Mouse (Mus musculus): Measurements from ENCODE around the gene Krt35. TPM values are rescaled to one million over a fixed set of nuclear protein-coding genes. Genes with fewer than 3 reads are reported as not detected.

The Krt35 gene
- total RNA-seq, 2 experiments from 2014 or later: not detected

GRCm38 (mm10) chr11:100067293-100068036 lies 28.6 kb downstream of the Krt35 start:
- intact Hi-C loops (cut with DNase I): no loop called here
- no peak for DNase-seq

GRCm38 (mm10) chr11:100066236-100067010 lies 29.6 kb downstream of the Krt35 start:
- intact Hi-C loops (cut with DNase I): no loop called here
- no peak for DNase-seq

- DNase-seq: no peak
- intact Hi-C loops (cut with DNase I): no loop called here
Observed at GRCm38 (mm10) chr11:100058875-100059274, 37.2 kb downstream of the Krt35 start.

- intact Hi-C loops (cut with DNase I): no loop called here
- DNase-seq: no peak
Observed at GRCm38 (mm10) chr11:100055686-100056655, 40.1 kb downstream of the Krt35 start.

- DNase-seq: no peak
- intact Hi-C loops (cut with DNase I): no loop called here
Observed at GRCm38 (mm10) chr11:100050451-100050850, 45.6 kb downstream of the Krt35 start, which contains the start of gene Krt31. Gene Krt31, minus strand, starts transcription at chr11:100050551.

GRCm38 (mm10) chr11:100047193-100047592 lies 48.8 kb downstream of the Krt35 start:
- intact Hi-C loops (cut with DNase I): no loop called here
- no peak for DNase-seq

GRCm38 (mm10) chr11:100046303-100046866 lies 49.7 kb downstream of the Krt35 start:
- intact Hi-C loops (cut with DNase I): no loop called here
- DNase-seq: no peak

Other genes with a start within 250 kb of the Krt35 start
- not detected for gene Krtap4-16, start 244.6 kb downstream of the Krt35 start, total RNA-seq (2021)
- not detected for gene Gm11568, start 238.3 kb downstream of the Krt35 start, total RNA-seq (2021)
- gene Gm11559, start 231.8 kb downstream of the Krt35 start, total RNA-seq (2021): not detected
- gene Krtap9-1, start 222.9 kb downstream of the Krt35 start, total RNA-seq (2021): not detected
- gene Gm11567, start 217.1 kb downstream of the Krt35 start, total RNA-seq (2021): not detected
- gene Krtap31-1, start 188.3 kb downstream of the Krt35 start, total RNA-seq (2021): not detected
- gene Gm11565, start 181.5 kb downstream of the Krt35 start, total RNA-seq (2021): not detected
- not detected for gene Krtap31-2, start 159.9 kb downstream of the Krt35 start, total RNA-seq (2021)
- not detected for gene Krtap9-5, start 147.8 kb downstream of the Krt35 start, total RNA-seq (2021)
- not detected for gene Krtap29-1, start 117.2 kb downstream of the Krt35 start, total RNA-seq (2021)
- not detected for gene Krtap16-1, start 109.6 kb downstream of the Krt35 start, total RNA-seq (2021)
- gene Krtap17-1, start 102.2 kb downstream of the Krt35 start, total RNA-seq (2021): not detected
- gene Krt33a, start 80.0 kb downstream of the Krt35 start, total RNA-seq (2021): not detected
- gene Krt33b, start 66.4 kb downstream of the Krt35 start, total RNA-seq (2021): not detected
- gene Krt34, start 54.7 kb downstream of the Krt35 start, total RNA-seq (2021): not detected
- not detected for gene Krt31, start 45.7 kb downstream of the Krt35 start, total RNA-seq (2021)
- not detected for gene Krt32, start 8.0 kb downstream of the Krt35 start, total RNA-seq (2021)
- under 1 TPM in 1 of 2 experiments, not detected in 1; 0.17 TPM for gene Krt36, start 9.4 kb upstream of the Krt35 start, total RNA-seq (2021)
- not detected for gene Krt13, start 25.3 kb upstream of the Krt35 start, total RNA-seq (2021)
- gene Krt15, start 39.7 kb upstream of the Krt35 start, total RNA-seq (2021): under 1 TPM in 1 of 2 experiments, not detected in 1; 0.57 TPM
- 10 to 100 TPM; 12.9 to 17.4 TPM for gene Krt19, start 52.4 kb upstream of the Krt35 start, total RNA-seq (2021)
- not detected for gene Krt9, start 97.0 kb upstream of the Krt35 start, total RNA-seq (2021)
- 1 to 10 TPM; 1.3 to 1.6 TPM for gene Krt14, start 111.3 kb upstream of the Krt35 start, total RNA-seq (2021)
- not detected for gene Krt16, start 152.7 kb upstream of the Krt35 start, total RNA-seq (2021)
- gene Krt17, start 164.8 kb upstream of the Krt35 start, total RNA-seq (2021): 1 to 10 TPM in 1 of 2 experiments, under 1 TPM in 1; 0.24 to 3.8 TPM
- gene Krt42, start 173.6 kb upstream of the Krt35 start, total RNA-seq (2021): not detected
- 1,000 to 10,000 TPM; 1,264 to 1,321 TPM for gene Eif1, start 223.6 kb upstream of the Krt35 start, total RNA-seq (2021)
- not detected for gene Gast, start 238.2 kb upstream of the Krt35 start, total RNA-seq (2021)

All from heart, postnatal 14 days (tissue).